Mouse (Mus musculus): ENCODE data around the gene Wdr95. TPM values are rescaled to one million over a fixed set of nuclear protein-coding genes. Genes with fewer than 3 reads are reported as not detected.
A peak's percentile ranks its signal among the peaks of the same experiment; 100 is the strongest.
"Not testable (repeated sequence)": the region's sequence is repeated elsewhere in the genome, so short reads cannot be mapped to it uniquely, and the experiment has no call there.

Wdr95 gene
- total RNA-seq, 2 experiments from 2014 or later = not detected

DNA sequence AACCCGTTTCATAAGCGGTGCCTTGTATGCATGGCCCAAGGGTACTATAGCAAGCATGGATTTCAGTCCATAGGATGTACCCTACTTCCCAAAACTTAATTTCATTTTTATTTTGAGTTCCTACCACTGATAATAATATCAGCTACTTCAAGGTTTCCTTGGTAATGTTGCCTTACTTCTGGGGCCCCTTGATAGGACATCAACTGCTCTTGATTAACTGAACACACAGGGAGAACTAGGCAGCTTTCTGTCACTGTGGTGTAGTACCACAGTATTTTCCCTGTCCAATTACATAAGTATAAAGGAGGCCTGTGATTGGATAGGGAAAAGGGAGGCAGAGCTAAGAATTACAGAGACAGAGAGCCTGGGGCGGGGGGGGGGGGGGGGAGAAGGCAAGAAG, 13.6 kb upstream of the Wdr95 start:
- no peak for DNase-seq (ENCODE audit: low spot score in 2 of 2)

DNA sequence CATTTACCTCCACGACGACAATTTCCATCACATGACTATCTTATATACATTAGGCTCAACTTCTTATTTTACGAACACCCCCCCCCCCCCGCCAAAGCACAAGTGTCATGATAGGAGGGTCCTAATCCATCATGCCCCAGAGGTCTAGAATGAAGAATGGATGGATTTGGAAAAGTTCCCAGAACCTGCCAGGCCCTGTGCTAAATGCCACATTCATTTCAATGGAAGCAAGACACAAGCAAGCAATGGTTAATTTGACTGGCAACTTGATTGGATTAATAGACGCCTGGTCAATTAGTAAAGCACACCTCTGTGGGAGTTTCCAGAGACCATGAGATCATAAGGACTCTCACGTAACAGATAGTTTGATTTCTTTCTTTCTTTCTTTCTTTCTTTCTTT, 11.4 kb upstream of the Wdr95 start:
- no peak for DNase-seq (ENCODE audit: low spot score in 2 of 2)

DNA sequence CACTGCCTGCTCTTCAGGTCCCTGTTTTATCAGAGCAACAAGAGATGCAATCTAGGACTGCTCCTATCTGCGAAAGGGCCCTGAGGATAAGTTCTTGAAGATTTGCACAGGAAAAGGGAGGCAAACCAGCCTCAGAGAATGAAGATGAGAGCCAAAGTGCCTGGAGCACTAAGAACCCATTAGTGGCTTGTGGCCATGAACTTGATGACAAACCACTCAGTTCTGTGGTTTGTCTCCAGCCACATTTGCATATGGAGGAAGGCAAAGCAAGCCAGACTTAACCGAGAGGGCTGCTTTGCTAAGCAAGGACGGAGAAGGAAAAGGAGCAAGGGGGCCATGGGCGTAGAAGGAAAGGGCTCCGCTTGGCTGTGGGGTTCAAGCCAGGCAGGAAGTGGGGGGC, 7.7 kb upstream of the Wdr95 start:
- no peak for DNase-seq (ENCODE audit: low spot score in 2 of 2)

DNA sequence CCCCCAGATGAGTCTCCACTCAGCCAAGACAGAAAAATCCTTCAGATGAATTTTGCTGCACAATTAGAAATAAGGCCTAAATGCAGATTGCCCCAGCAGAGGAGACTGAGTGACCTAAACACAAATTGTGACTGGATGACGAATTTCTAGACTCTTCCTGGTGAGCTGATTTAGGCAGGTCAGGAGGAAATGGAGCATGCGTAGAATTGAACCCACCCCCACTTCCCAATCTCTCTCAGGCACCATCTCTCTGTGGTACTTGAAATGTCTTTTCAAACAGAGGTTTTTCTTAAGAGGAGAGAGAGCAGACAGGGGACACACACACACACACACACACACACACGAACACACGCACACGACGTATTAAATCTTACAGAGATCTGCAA, 4.6 kb upstream of the Wdr95 start:
- no peak for DNase-seq (ENCODE audit: low spot score in 2 of 2)

DNA sequence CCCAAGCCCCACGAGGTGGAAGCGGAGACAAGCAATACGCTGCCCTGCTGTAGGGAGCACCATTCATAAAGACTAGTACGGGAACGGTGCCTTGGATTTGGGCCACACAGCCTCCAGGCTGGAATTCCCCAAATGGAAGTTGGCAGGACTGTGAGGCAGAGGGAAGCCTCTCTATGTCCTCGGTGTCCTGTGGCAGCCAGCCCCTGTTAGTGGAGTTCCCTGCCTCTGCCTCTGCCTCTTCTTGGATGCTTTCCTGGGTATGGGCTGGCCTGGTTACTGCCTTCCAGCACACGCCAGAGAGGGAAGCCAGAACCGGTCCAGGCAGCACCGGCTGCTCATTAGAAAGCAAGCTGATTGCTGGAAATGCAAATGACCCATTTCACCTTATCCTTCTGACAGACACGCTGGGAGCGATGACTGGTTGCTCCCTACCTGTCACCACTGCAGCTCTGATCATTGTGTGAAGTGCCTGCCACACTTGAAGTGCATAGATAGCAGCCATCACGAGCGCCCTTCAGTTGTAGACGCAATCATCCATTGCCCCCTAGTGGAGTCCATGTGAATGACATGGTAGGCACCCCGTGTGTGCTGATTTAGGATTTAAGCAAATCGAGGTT, 4.1 kb upstream of the Wdr95 start:
- peak; percentile 28 to 43 for DNase-seq (ENCODE audit: low spot score in 2 of 2)

DNA sequence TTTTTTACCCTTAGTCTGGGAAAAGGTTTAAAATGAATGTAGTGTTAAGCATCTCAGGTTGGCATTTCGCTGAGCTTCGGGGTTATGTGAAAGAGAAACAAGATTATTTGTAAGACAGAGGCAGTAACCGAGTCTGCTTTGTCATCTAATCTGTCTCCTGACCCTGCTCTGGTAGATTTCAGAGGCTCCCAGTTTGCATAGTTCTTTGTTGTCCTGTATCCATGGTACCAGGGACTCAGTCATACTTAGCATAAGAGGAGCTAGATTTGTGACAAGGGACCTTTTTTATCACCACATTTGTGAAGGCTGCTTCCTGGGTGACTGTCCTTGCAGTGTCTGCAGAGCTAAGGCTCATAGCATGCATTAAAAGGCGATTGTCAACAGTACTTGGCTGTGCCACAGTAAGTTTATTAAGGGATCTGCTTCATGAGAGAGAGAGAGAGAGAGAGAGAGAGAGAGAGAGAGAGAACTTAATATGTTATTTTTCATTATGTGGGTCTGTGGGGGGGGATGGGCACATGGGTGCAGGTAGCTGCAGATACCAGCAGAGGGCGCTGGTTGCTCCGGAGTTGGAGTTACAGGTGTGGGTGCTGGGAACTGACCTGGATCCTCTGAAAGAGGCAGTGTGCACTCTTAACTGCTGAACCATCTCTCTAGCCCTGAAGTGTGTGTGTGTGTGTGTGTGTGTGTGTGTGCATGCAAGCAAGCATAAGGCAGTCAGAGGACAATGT, 3.3 kb upstream of the Wdr95 start:
- no peak for DNase-seq (ENCODE audit: low spot score in 2 of 2)

DNA sequence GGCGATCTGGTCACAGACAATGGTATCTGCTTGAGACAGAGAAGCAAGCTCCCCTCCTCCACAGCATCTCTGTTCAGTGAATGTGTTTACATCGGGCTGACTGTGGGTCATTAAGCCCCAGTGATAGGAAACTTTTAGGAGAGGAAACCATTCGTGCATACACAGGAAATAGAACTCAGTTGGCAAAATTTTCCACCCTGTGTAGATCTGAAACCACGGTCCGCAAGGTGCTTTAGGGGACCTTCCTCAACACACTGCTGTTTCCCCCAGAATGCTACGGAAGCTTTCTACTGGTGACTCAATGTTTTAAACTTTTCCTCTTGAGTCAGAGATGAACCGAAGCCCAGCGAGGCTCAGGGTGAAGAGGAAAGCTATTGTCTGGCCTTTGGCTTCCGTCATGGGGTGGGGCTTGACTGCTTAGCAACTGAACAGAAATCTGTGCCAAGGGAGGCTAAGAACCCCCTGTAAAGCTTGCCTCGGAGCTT, 2.0 kb upstream of the Wdr95 start:
- DNase-seq (ENCODE audit: low spot score in 2 of 2) = no peak

DNA sequence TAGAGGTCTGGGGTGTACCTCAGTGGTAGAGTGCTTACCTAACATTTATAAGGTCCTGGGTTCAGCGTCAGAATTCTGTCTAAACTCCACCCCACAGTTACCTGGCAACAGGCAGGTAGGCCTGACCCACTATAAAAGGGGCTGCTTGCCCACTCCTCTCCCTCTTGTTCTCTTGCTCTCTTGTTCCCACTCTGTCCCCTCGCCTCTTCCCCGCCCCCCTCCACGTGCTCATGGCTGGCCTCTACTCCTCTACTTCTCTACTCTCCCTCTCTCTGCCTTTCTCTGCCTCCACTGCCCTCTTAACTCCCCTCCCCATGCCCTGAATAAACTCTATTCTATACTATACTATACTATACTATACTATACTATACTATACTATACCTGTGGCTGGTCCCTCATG, 1.2 kb upstream of the Wdr95 start:
- not testable (repeated sequence) for DNase-seq (ENCODE audit: low spot score in 2 of 2)

DNA sequence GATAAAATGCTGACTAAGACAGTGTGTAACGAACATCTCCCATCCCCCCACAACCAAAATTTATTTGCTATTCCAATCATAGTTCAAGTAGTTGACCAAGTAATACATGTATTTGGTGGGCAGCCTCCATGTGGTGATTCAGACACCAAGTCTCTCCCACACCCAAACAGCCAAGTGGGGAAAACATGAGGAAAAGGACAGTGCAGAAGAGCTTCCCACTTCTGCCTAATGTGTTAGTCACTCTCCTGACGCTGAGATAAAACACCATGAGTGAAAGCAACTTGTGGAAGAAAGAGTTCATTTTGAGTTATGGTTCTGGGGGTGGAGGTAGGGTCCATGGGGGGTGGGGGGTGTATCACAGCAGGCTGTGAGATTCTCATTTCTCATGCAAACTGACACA, 5.4 kb downstream of the Wdr95 start:
- no peak for DNase-seq (ENCODE audit: low spot score in 2 of 2)

DNA sequence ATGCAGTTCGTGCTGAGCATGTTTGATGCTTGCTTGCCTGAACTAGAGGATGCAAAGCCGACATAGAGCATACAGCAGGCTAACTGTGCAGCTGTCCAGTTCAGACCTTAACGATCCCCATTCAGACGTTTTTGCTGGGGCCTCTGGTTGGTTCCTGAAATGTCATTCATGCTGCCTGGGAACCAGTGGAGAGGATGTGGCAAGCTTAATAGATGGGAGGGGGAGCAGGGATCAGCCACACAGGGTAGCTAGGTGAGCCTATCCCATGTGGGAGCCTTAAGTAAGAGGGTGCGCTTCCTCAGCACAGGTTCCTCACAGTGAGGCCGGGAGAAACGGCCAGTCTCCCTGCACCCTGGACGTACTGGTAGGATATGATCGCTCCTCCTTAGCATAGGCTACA, 7.5 kb downstream of the Wdr95 start:
- no peak for DNase-seq (ENCODE audit: low spot score in 2 of 2)

DNA sequence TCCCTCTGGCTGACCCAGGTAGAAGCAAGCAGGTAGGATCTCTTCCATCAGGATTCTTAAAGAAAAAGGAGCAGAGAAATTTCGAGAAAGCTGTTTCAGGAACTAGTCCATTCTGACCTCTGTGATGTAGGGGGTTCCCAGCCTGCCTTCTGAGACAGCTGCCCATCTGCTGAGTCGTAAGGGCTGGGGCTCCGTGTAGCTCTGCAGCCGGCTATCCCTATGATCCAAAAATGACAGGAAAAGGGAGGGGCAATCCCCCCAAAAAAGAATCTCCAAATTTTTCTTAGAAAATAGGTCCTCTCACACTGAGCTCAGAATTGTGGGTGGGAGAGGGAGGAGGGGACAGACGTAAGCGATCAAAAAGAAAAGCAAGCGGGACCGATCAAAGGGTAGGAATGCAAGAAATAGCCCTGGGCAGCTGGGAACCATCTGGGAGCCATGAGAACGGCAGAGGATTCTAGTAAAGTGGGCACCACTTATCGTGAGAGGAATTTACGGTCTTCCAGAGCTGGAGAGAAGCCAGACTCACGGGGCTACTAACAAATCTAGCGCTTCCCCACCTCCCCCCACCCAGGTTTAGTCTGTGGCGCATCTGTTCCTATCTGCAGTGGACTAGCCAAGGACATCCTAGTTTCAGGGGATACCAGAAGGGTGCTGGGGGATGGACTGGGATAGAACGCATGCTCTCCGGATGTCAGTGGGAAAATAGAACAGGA, 9.5 kb downstream of the Wdr95 start:
- no peak for DNase-seq (ENCODE audit: low spot score in 2 of 2)

DNA sequence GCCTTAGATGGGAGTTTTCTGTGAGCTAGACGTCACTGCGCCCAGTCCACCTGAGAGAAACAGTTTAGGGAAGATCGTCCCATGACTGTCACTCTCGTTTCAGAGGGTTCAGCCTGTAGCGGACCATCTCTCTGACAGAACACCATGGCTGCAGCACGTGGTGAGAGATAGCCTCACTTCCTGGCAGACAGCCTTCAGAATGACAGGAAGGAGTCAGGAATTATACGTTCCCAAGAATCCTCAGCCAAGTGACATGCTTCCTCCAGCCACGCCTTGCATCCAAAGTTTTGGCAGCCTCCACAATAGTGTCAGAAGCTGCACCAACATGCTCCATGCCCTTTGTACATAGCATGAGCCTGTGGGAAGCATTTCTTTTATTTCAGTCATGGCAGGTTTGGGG, 10.1 kb downstream of the Wdr95 start:
- DNase-seq (ENCODE audit: low spot score in 2 of 2) = no peak

DNA sequence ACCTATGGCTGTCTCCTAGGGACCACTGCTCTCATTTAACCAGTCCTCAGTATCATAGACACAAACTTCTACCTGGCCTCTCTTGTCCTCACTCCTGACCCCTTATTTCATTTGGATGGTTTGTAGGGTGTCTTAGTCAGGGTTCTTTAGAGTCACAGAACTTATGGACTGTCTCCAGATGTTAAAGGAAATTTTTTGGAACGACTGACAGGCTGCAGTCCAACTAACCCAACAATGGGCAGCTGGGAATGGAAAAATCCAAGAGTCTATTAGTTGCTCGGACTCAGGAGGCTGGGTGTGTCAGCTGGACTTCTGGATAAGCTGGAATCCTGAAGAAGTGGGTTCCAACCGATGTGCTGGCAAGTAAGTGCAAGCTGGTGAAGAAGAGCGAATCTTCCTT, 10.6 kb downstream of the Wdr95 start:
- no peak for DNase-seq (ENCODE audit: low spot score in 2 of 2)

DNA sequence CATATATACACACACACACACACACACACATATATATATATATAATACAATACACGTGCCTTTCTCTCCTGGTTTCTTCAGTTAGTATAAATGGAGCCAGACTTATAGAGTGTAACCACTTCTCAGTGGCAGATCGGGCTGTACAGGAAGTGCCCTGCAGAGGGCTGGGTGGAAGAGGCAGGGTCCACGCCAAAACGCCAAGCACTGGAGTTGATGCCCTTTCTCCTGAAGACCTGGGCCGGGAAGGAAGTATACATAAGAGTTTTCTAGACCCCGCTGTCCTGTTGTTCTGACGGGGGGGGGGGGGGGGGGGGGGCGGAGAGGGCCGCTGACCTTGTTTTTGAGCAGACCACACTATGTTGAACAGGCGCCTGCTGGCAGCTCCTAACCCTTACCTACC, 22.7 kb downstream of the Wdr95 start:
- no peak for DNase-seq (ENCODE audit: low spot score in 2 of 2)

DNA sequence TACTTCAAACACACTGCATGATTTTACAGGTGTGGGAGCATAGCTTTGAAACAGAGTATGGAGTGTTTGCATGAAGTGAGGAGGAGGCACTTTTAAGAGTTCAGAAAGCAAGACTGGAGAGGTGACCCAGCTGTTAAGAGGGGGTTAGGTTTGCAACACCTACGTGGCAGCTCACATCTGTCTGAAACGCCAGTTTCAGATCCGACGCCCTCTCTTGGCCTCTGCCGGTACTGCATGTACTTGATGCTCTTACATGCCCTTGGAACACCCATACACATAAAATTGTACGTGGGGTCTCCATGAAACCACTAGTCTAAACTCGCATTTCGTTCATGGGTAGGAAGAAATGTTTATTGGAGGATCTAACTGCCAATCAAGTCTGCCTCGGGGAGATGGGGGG, 24.3 kb downstream of the Wdr95 start:
- DNase-seq (ENCODE audit: low spot score in 2 of 2) = no peak

DNA sequence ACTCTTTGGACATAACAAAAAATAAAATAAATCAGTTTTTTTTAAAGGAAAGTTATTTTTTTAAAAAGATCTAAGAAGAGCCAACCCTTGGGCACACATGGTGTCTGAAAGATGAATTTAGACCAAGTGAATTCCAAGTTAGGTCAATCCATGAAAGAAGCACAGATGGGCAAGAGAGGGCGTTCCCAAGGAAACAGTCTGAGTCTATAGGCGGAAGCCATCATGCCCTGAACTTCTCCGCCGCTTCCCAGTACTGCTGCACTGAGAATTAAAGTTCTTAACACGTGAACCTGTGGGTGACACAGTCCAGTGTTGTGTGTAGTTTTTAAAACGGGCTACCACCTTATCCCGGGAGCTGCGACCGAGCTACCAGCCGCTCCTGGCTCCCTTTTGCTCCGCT, 24.9 kb downstream of the Wdr95 start:
- DNase-seq (ENCODE audit: low spot score in 2 of 2) = no peak

DNA sequence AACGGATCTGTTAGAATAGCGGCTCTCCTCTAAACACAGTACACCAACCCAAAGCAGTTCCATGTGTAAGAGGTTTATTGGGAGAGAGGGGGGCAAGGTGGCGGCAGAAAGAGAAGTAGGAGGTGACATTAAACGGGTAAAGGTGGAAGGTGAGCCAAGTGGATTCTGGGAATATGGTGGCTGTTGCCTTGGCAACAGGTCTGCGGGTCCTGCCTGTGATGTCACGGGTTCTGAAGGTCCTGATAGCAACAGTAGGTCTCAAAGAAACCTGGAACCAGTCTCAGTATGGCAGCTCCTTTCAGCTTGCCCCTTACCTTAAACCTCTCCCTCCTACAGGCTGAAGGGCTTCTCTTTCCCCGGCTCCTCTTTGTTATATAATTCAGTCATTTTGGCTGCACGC, 25.9 kb downstream of the Wdr95 start:
- no peak for DNase-seq (ENCODE audit: low spot score in 2 of 2)

DNA sequence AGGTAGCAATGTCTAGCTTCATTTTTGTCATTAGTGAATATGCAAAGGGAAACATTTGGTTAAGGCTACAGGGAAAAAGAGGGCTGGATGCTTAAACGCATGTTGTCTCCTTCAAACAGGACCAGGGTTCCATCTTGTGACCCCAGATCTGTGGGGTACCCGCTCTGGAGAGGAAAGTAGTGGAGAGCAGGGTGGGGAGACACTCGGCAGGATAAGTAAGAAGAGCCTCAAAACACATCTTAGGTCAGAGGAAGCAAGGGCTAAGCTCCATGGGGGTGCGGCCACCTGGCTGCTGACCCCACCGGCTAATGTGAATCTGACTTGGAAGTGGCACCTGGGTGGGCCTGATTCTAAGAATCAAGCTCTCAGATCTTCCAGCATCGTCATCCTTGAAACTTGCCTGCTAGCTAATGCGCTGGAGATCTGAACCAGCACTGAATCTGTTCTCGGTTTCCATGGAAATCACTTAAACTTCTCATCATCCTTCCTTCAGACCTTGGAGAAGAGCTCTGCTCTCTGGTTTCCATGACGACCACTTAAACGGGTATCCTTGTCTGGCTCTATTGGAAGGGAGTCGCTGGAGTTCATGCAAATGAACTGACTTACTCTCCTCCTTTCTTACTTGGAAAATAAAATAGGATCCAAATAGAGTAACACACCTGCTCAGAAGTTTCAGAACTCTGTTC, 32.6 kb downstream of the Wdr95 start:
- DNase-seq (ENCODE audit: low spot score in 2 of 2) = no peak

DNA sequence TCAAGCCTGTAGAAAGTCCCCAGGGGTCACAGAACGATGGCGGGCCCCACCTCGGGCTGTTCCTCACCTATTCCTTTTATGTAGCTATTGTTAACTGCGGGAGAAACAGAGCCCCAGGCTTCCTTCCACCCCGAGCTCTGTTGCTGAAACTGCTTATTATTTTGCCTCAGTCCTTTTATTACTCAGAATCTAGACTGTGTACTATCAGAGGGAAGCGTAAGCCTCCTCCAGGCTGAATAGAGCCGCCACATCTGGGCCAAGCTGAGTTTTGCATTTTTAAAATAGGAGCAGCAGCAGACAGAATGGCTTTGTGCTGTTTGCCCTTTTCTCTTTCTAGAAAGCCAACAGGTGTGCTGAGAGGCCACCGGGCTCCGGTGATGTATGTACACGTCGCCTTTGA, 37.5 kb downstream of the Wdr95 start:
- no peak for DNase-seq (ENCODE audit: low spot score in 2 of 2)

DNA sequence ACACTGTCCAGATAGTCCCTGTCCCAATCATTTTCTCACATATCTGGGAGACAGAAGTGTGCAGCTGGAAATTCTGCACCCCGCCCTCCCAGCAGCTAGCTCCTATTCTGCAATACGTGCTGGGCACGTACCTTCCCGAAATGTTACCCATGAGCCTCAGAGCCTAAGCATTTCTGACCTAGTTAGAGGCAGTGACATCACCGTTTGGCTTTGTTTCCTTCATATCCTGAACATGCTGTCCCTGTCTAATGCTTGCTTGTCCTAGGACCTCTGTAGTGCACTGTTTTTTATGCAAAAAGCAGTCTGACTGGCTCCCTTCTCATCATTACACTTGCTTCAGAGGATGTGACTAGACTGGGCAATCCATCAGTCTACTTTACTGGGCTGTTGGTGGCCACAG, 38.5 kb downstream of the Wdr95 start:
- DNase-seq (ENCODE audit: low spot score in 2 of 2) = no peak

DNA sequence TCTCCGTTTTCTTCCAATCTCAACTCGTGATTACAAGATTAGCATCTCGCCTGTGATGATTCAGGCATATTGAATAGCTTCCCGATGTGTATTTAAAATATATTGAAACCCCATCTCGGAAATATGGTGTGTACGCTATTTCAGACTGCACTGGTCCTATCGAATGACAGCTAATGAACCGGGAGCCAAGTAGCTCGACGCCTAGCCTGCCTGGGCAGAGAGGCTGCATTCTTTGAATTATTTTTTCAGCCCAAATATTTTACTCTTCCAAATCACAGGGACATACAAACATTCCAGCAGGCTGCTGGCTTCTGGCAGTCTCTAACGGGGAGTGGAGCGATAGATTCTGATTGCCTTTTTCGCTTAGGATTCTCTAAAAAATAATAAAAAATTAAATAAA, 40.5 kb downstream of the Wdr95 start:
- no peak for DNase-seq (ENCODE audit: low spot score in 2 of 2)

DNA sequence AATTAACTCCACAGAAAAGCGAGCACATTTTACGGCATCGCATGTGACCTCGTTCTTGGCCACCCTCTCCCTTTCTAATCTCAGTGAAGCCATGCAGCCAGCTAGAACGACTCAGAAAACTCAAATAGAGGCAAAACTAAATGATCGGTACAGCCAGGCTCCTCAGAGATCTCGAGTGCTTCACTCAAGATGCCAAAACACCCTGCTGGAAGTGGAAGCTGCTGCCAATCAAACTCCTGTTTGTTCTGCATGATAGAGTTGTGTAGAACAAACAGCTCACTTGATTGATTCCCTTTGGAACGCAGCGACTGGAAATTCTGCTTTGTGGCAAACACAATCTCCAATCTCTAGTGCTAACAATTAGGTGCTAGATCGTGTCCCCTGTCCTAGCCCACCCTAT, 48.5 kb downstream of the Wdr95 start:
- no peak for DNase-seq (ENCODE audit: low spot score in 2 of 2)
